Mouse (Mus musculus) neural tube, embryonic 15.5 days (tissue): ENCODE results near the gene Cradd. TPM values are rescaled to one million over a fixed set of nuclear protein-coding genes. Genes with fewer than 3 reads are reported as not detected.

Source experiments
- ATAC-seq: fragments of 200-750 bp; cut with Nextera tagmentation; 2 replicates; pipeline ENCODE4 v1.8.0; 2017; ENCODE audit warnings: mild to moderate bottlenecking, moderate TSS enrichment, moderate library complexity; ENCODE audit not compliant: low FRiP score
- H3K27ac ChIP-seq: fragments of 300-500 bp; sonication (generic); replicated peaks from 2 replicates; pipeline ENCODE4 v1.5.1; 2015; ENCODE audit warnings: mild to moderate bottlenecking, inconsistent platforms
- H3K27me3 ChIP-seq: fragments of 300-500 bp; sonication (generic); replicated peaks from 2 replicates; pipeline ENCODE4 v1.6.1; 2015; ENCODE audit warnings: inconsistent platforms
- H3K36me3 ChIP-seq: fragments of 300-500 bp; sonication (generic); 2 replicates; pipeline ENCODE4 v1.6.1; 2015; ENCODE audit warnings: inconsistent platforms
- H3K4me1 ChIP-seq: fragments of 300-500 bp; sonication (generic); 2 replicates; pipeline ENCODE4 v1.6.1; 2015; ENCODE audit warnings: inconsistent platforms
- H3K4me2 ChIP-seq: fragments of 300-500 bp; sonication (generic); 2 replicates; pipeline ENCODE4 v1.6.1; 2015; ENCODE audit warnings: inconsistent platforms, mild to moderate bottlenecking, moderate library complexity
- H3K4me3 ChIP-seq: fragments of 300-500 bp; sonication (generic); replicated peaks from 2 replicates; pipeline ENCODE4 v1.5.1; 2015; ENCODE audit warnings: mild to moderate bottlenecking, inconsistent platforms
- H3K9ac ChIP-seq: fragments of 300-500 bp; sonication (generic); replicated peaks from 2 replicates; pipeline ENCODE4 v1.6.1; 2015; ENCODE audit warnings: mild to moderate bottlenecking, inconsistent platforms
- H3K9me3 ChIP-seq: fragments of 300-500 bp; sonication (generic); replicated peaks from 2 replicates; pipeline ENCODE4 v1.6.1; 2016; ENCODE audit warnings: inconsistent platforms
- WGBS: fragments of 180-500 bp; shearing (Covaris S2); methylation state at CpG from one replicate; pipeline ENCODE4 v1.1.7; 2015; ENCODE audit warnings: mixed read lengths; 5-methylcytosine and 5-hydroxymethylcytosine counted together
- polyA plus RNA-seq: library from polyadenylated mRNA; unstranded; fragments of >200 nt; fragmentation: Nextera tagmentation; extraction: Ambion mirVana; gene quantifications from 2 replicates; pipeline ENCODE4 v1.2.1, GENCODE M21; 2015

Cradd gene
- polyA plus RNA-seq, 1 experiment from 2014 or later, result 8.2 TPM

GRCm38 (mm10) chr10:95189550-95190211 lies 134.3 kb downstream of the Cradd start:
- H3K27ac ChIP-seq, result no peak overlapping the region
- peaks cover 18% of the 10 kb centered on the region for H3K4me1 ChIP-seq
- H3K4me2 ChIP-seq, result no peak overlapping the region
- peak; percentile 56; the same call in 1 of the 2 replicates for ATAC-seq
- no peaks in the 10 kb centered on the region for H3K9me3 ChIP-seq
- no peaks in the 10 kb centered on the region for H3K36me3 ChIP-seq
- H3K4me3 ChIP-seq, result no peak overlapping the region
- H3K9ac ChIP-seq, result no peak overlapping the region
- no peaks in the 10 kb centered on the region for H3K27me3 ChIP-seq
- 21% methylated on average over 16 of the region's 16 CpGs for WGBS

GRCm38 (mm10) chr10:95184210-95184609 lies 139.7 kb downstream of the Cradd start:
- no peaks in the 10 kb centered on the region for H3K27me3 ChIP-seq
- no peak overlapping the region for H3K4me2 ChIP-seq
- H3K36me3 ChIP-seq, result no peaks in the 10 kb centered on the region
- no peak overlapping the region for H3K27ac ChIP-seq
- H3K9me3 ChIP-seq, result no peaks in the 10 kb centered on the region
- no peak overlapping the region for H3K4me3 ChIP-seq
- 54% methylated on average over 5 of the region's 5 CpGs for WGBS
- H3K9ac ChIP-seq, result no peak overlapping the region
- peaks cover 20% of the 10 kb centered on the region for H3K4me1 ChIP-seq
- ATAC-seq, result no peak

GRCm38 (mm10) chr10:95183051-95183450 lies 140.9 kb downstream of the Cradd start:
- WGBS, result 51% methylated on average over 4 of the region's 4 CpGs
- no peak overlapping the region for H3K4me3 ChIP-seq
- no peak overlapping the region for H3K9ac ChIP-seq
- no peak overlapping the region for H3K4me2 ChIP-seq
- no peaks in the 10 kb centered on the region for H3K27me3 ChIP-seq
- peak; percentile 53; the same call in 1 of the 2 replicates for ATAC-seq
- no peaks in the 10 kb centered on the region for H3K9me3 ChIP-seq
- H3K4me1 ChIP-seq, result peaks cover 20% of the 10 kb centered on the region
- H3K36me3 ChIP-seq, result no peaks in the 10 kb centered on the region
- no peak overlapping the region for H3K27ac ChIP-seq

- no peak overlapping the region for H3K4me3 ChIP-seq
- peaks cover 20% of the 10 kb centered on the region for H3K4me1 ChIP-seq
- WGBS, result 75% methylated on average over 4 of the region's 4 CpGs
- H3K9me3 ChIP-seq, result no peaks in the 10 kb centered on the region
- no peaks in the 10 kb centered on the region for H3K36me3 ChIP-seq
- H3K27me3 ChIP-seq, result no peaks in the 10 kb centered on the region
- ATAC-seq, result no peak
- no peak overlapping the region for H3K4me2 ChIP-seq
- H3K9ac ChIP-seq, result no peak overlapping the region
- no peak overlapping the region for H3K27ac ChIP-seq
Measured at GRCm38 (mm10) chr10:95182405-95182804, 141.5 kb downstream of the Cradd start.

DNA sequence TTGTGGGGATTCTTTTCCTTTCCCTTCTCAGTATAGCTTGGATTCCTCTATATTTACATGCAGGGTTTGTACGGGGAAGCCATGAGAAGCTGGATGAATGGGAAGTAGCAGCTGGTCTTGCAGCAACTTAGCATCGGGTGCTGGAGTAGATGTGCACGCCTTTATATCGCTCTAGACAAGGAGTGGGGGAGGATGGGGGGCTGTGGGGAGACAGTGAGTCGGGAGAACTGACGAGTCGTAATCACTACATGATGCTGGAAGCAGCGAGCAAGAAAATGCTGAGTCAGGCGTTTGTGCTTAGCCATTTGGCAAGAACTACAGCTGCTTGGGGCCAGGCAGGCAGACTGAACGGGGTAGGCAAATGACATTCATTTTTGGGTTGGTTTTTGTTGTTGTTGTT lies 142.4 kb downstream of the Cradd start:
- Histone ChIP-seq H3K27ac (no peak overlapping the region), H3K36me3 (no peaks in the 10 kb centered on the region), H3K9ac (no peak overlapping the region), H3K4me2 (peak overlapping the region; percentile 35), H3K4me1 (peaks cover 20% of the 10 kb centered on the region), H3K9me3 (no peaks in the 10 kb centered on the region), H3K27me3 (no peaks in the 10 kb centered on the region), H3K4me3 (no peak overlapping the region)
- WGBS, result 42% methylated on average over 10 of the region's 10 CpGs
- ATAC-seq, result 0 out of 2 replicates have a peak, but pooled peaks have one; percentile 46

DNA sequence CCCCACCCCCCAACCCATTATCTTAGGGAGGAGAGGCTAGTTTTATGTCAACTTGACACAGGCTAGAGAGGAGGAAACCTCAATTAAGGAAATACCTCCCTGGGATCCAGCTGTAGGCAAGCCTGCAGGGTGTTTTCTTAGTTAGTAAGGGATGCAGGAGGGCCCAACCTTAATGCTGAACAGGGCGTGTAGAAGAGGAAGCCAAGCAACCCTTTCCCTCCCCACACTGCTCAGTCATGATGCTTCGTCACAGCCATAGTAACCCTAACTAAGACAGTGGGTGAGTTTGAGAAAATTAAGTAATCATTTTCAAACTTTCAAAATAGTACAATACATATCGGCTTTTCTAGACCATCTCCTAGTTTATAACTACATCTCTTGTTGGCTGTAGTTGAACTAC lies 143.0 kb downstream of the Cradd start:
- Histone ChIP-seq H3K27me3 (no peaks in the 10 kb centered on the region), H3K4me3 (no peak overlapping the region), H3K9me3 (no peaks in the 10 kb centered on the region), H3K36me3 (no peaks in the 10 kb centered on the region), H3K4me1 (peaks cover 20% of the 10 kb centered on the region), H3K9ac (no peak overlapping the region), H3K27ac (no peak overlapping the region), H3K4me2 (no peak overlapping the region)
- 91% methylated on average over 3 of the region's 3 CpGs for WGBS
- no peak for ATAC-seq

GRCm38 (mm10) chr10:95180177-95180576 lies 143.8 kb downstream of the Cradd start:
- no peaks in the 10 kb centered on the region for H3K9me3 ChIP-seq
- no peak overlapping the region for H3K27ac ChIP-seq
- 86% methylated on average over 8 of the region's 8 CpGs for WGBS
- H3K4me1 ChIP-seq, result peaks cover 23% of the 10 kb centered on the region
- H3K27me3 ChIP-seq, result no peaks in the 10 kb centered on the region
- no peak overlapping the region for H3K9ac ChIP-seq
- no peaks in the 10 kb centered on the region for H3K36me3 ChIP-seq
- ATAC-seq, result no peak
- no peak overlapping the region for H3K4me3 ChIP-seq
- H3K4me2 ChIP-seq, result no peak overlapping the region

DNA sequence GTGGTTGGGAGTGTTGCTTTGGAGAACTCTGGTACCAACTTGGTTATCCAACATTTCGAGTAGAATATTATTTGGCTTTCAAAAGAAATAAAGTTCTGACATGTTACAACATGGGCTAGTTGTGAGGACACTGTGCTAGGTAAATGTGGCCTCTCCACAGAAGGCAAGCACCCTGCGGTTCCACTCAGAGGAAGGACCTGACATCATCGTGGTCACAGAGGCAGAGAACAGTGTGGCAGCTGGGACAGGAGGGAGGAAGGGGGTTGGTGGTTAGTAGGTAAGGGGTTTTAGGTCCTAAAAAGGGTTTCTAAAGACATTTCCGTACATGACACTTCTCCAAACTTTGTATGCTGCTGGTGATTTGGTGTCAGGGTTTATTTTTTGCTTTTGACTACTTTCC lies 145.1 kb downstream of the Cradd start:
- Histone ChIP-seq H3K4me1 (peaks cover 16% of the 10 kb centered on the region), H3K4me3 (no peak overlapping the region)
- 92% methylated on average over 4 of the region's 4 CpGs for WGBS

GRCm38 (mm10) chr10:95175423-95176120 lies 148.4 kb downstream of the Cradd start:
- no peak for ATAC-seq
- H3K9ac ChIP-seq, result no peak overlapping the region
- WGBS, result 53% methylated on average over 25 of the region's 26 CpGs

More for the DNA sequence above, 145.1 kb downstream of the Cradd start:
- Histone ChIP-seq H3K4me2 (no peak overlapping the region), H3K27me3 (no peaks in the 10 kb centered on the region), H3K36me3 (no peaks in the 10 kb centered on the region), H3K27ac (no peak overlapping the region), H3K9me3 (no peaks in the 10 kb centered on the region), H3K9ac (no peak overlapping the region)
- no peak for ATAC-seq

DNA sequence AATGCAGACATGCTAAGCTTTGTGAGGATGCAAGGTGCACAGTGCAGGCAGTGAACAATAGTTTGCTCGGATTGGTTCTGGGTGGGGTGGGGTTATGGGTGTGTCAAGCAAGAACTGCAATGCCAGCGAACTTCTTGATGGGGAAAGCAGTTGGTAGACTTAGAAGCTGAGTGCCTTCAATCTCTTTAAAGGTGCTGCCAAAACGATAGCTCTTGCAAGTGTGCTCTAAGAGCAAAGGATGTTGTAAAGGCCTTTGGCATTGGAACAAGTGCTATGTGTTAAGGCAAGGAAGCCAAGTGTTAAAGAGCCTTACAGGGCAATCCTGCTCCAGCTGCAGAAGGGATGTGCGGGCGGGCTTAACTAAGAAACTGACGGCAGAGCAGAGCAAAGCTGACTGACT lies 149.7 kb downstream of the Cradd start:
- no peak overlapping the region for H3K4me2 ChIP-seq
- no peak overlapping the region for H3K4me3 ChIP-seq
- H3K4me1 ChIP-seq, result peaks cover 10% of the 10 kb centered on the region
- no peak for ATAC-seq
- H3K27me3 ChIP-seq, result no peaks in the 10 kb centered on the region
- H3K36me3 ChIP-seq, result no peaks in the 10 kb centered on the region
- WGBS, result 68% methylated on average over 6 of the region's 6 CpGs
- no peak overlapping the region for H3K27ac ChIP-seq
- H3K9ac ChIP-seq, result no peak overlapping the region
- no peaks in the 10 kb centered on the region for H3K9me3 ChIP-seq

More at GRCm38 (mm10) chr10:95175423-95176120, 148.4 kb downstream of the Cradd start:
- no peak overlapping the region for H3K4me3 ChIP-seq
- no peaks in the 10 kb centered on the region for H3K36me3 ChIP-seq
- no peak overlapping the region for H3K27ac ChIP-seq
- H3K9me3 ChIP-seq, result no peaks in the 10 kb centered on the region
- no peaks in the 10 kb centered on the region for H3K27me3 ChIP-seq
- peaks cover 10% of the 10 kb centered on the region for H3K4me1 ChIP-seq
- no peak overlapping the region for H3K4me2 ChIP-seq

DNA sequence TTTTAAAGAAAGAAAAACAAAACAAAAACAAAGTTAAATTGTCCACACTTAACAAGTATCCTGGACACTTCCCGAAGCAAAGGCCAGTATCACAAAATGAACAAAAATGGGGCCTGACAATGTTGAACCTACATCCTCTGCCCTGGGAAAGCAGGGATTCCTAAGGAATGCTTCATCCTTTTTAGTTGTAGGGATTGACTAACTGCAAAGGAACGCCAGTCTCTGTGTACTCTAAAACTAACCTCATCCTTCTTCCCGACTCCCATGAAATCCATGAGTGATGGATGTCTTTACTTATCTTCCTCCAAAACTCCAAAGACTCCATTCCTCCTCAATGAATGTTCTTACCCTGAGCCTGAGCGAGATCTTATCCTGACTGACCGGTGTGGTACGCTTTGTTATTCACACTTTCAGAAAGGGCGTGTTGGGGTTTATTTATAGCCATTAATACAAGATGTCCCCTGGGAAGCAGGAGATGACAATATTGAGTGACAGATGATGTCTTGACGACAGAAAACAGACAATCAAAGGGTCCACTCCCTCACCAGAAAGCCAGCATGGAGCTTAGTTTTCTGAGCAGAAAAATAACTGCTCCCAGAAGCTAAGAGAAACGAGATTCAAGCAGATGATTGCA lies 153.1 kb downstream of the Cradd start:
- 76% methylated on average over 9 of the region's 9 CpGs for WGBS
- ATAC-seq, result no peak

DNA sequence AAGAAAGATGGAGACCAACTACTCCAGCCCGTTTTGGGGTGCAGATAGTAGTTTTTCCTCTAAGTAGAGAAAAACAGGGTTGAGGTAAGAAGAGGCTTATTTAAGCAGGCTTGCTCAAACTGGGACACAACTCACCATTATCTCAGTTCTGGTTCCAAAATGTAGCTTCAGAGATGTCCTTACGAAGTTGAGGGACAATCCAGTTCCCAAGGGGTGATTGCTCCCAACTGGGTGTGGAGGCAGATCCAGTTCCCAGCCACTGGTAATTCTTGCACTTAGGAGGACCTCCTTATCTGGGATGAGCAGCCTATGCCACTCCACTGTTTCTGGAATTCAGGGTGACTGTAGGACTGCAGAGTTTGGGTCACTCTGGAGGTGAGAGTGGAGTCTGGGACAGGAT lies 159.0 kb downstream of the Cradd start:
- no peak overlapping the region for H3K9ac ChIP-seq
- no peak for ATAC-seq
- H3K27me3 ChIP-seq, result no peaks in the 10 kb centered on the region
- no peak overlapping the region for H3K27ac ChIP-seq
- no peak overlapping the region for H3K4me3 ChIP-seq
- no peak overlapping the region for H3K4me2 ChIP-seq
- peaks cover 11% of the 10 kb centered on the region for H3K4me1 ChIP-seq
- no peaks in the 10 kb centered on the region for H3K36me3 ChIP-seq
- 85% methylated on average over 2 of the region's 2 CpGs for WGBS
- no peaks in the 10 kb centered on the region for H3K9me3 ChIP-seq

More for the DNA sequence above, 153.1 kb downstream of the Cradd start:
- no peak overlapping the region for H3K9ac ChIP-seq
- H3K4me3 ChIP-seq, result no peak overlapping the region
- H3K27ac ChIP-seq, result no peak overlapping the region
- H3K4me1 ChIP-seq, result peaks cover 10% of the 10 kb centered on the region
- H3K9me3 ChIP-seq, result no peaks in the 10 kb centered on the region
- H3K36me3 ChIP-seq, result no peaks in the 10 kb centered on the region
- no peaks in the 10 kb centered on the region for H3K27me3 ChIP-seq
- no peak overlapping the region for H3K4me2 ChIP-seq
